Mouse (Mus musculus) neural tube, embryonic 15.5 days (tissue): Measurements from ENCODE around the gene Arrdc2. TPM values are rescaled to one million over a fixed set of nuclear protein-coding genes. Genes with fewer than 3 reads are reported as not detected.

Experiments
- ATAC-seq: fragments of 200-750 bp; cut with Nextera tagmentation; 2 replicates; pipeline ENCODE4 v1.8.0; 2017; ENCODE audit warnings: mild to moderate bottlenecking, moderate TSS enrichment, moderate library complexity; ENCODE audit not compliant: low FRiP score
- H3K27ac ChIP-seq: fragments of 300-500 bp; sonication (generic); replicated peaks from 2 replicates; pipeline ENCODE4 v1.5.1; 2015; ENCODE audit warnings: mild to moderate bottlenecking, inconsistent platforms
- H3K27me3 ChIP-seq: fragments of 300-500 bp; sonication (generic); replicated peaks from 2 replicates; pipeline ENCODE4 v1.6.1; 2015; ENCODE audit warnings: inconsistent platforms
- H3K36me3 ChIP-seq: fragments of 300-500 bp; sonication (generic); 2 replicates; pipeline ENCODE4 v1.6.1; 2015; ENCODE audit warnings: inconsistent platforms
- H3K4me1 ChIP-seq: fragments of 300-500 bp; sonication (generic); 2 replicates; pipeline ENCODE4 v1.6.1; 2015; ENCODE audit warnings: inconsistent platforms
- H3K4me2 ChIP-seq: fragments of 300-500 bp; sonication (generic); 2 replicates; pipeline ENCODE4 v1.6.1; 2015; ENCODE audit warnings: inconsistent platforms, mild to moderate bottlenecking, moderate library complexity
- H3K4me3 ChIP-seq: fragments of 300-500 bp; sonication (generic); replicated peaks from 2 replicates; pipeline ENCODE4 v1.5.1; 2015; ENCODE audit warnings: mild to moderate bottlenecking, inconsistent platforms
- H3K9ac ChIP-seq: fragments of 300-500 bp; sonication (generic); replicated peaks from 2 replicates; pipeline ENCODE4 v1.6.1; 2015; ENCODE audit warnings: mild to moderate bottlenecking, inconsistent platforms
- H3K9me3 ChIP-seq: fragments of 300-500 bp; sonication (generic); replicated peaks from 2 replicates; pipeline ENCODE4 v1.6.1; 2016; ENCODE audit warnings: inconsistent platforms
- WGBS: fragments of 180-500 bp; shearing (Covaris S2); methylation state at CpG from one replicate; pipeline ENCODE4 v1.1.7; 2015; ENCODE audit warnings: mixed read lengths; 5-methylcytosine and 5-hydroxymethylcytosine counted together
- polyA plus RNA-seq: library from polyadenylated mRNA; unstranded; fragments of >200 nt; fragmentation: Nextera tagmentation; extraction: Ambion mirVana; gene quantifications from 2 replicates; pipeline ENCODE4 v1.2.1, GENCODE M21; 2015

The Arrdc2 gene
- polyA plus RNA-seq, 1 experiment from 2014 or later, result 7.8 TPM

DNA sequence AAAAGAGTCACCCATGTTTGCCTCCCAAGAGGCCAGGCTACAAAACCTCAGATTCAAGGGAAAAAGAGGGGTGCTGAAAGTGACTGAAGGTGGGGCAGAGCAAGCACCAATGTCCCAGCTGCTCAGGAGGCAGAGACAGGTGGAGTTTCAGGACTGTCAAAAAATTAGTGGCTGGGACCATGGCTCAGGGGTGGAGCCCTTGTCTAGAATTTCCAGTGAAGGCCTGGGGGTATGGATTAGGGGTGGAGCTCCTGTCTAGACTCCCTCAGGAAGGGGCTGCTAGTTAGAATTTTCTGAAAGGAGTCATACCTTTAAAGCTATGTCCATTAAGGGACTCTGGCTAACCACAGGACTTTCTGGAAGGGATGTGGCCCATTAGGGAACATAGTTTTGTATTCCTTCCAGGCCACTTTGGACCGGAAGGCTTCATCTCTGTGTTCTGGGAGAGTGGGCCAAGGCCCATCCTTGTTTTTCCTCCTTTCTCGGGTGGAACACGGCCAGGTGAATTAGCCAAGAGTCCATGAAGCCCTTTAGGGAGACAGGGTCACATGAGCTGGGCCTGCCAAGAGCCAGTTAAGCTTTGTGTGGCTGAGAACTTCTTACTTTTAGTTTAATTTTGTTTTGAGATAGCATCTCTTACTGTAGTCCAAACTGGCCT lies 9.9 kb upstream of the Arrdc2 start:
- ATAC-seq, result no peak
- Histone ChIP-seq H3K9me3 (no peaks in the 10 kb centered on the region), H3K27me3 (no peaks in the 10 kb centered on the region), H3K9ac (no peak overlapping the region), H3K4me3 (no peak overlapping the region), H3K4me2 (no peak overlapping the region), H3K27ac (no peak overlapping the region), H3K4me1 (peaks cover 8% of the 10 kb centered on the region; the same call in 1 of the 2 replicates), H3K36me3 (peaks cover 12% of the 10 kb centered on the region; the same call in 1 of the 2 replicates)
- WGBS, result 86% methylated on average over 3 of the region's 3 CpGs

DNA sequence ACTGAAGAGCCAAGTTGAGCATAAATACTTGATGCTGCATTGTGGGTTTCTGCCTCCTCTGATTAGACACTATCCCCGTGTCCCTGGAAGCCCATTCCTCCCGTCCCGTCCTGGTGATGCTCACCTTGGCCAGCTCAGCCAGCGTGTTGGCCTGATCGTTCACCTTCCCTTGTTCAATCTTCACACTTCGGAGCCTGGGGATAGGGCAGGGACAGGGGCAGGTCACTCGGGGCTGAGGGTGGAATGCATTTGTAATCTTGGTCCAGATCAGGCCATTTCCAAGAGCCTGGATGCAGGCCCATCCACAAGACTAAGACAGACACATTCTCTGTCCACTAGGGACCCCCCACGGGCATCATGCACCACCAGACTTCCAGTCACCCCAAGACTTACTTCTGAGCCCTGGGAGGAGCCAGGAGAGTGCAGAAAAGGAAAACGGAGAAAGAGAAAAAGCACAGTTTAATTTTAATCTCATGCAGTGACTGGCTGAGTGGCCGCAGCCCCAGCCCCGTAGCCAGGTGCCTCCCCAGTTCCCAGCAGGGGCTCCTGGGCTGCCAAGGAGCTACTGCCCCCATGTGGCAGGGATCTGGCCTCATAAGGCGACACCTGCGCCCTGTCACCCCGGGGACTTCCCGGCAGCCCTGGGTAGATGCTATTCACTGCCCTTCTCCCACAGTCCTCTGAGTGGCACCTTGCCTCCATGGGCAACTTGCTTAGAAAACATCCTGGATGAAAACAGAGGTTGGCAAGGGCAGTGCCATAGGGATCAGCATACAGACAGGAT lies 7.0 kb upstream of the Arrdc2 start:
- Histone ChIP-seq H3K9me3 (no peaks in the 10 kb centered on the region), H3K4me3 (no peak overlapping the region), H3K36me3 (peaks cover 10% of the 10 kb centered on the region; the same call in 1 of the 2 replicates), H3K4me1 (peaks cover 4% of the 10 kb centered on the region; the same call in 1 of the 2 replicates), H3K9ac (no peak overlapping the region), H3K27me3 (no peaks in the 10 kb centered on the region), H3K27ac (no peak overlapping the region), H3K4me2 (no peak overlapping the region)
- ATAC-seq, result no peak
- WGBS, result 57% methylated on average over 15 of the region's 15 CpGs

GRCm38 (mm10) chr8:70845108-70845507 lies 5.6 kb upstream of the Arrdc2 start:
- Histone ChIP-seq H3K27ac (no peak overlapping the region), H3K27me3 (no peaks in the 10 kb centered on the region), H3K4me3 (no peak overlapping the region), H3K4me2 (no peak overlapping the region), H3K9ac (no peak overlapping the region), H3K9me3 (no peaks in the 10 kb centered on the region), H3K4me1 (peaks cover 16% of the 10 kb centered on the region), H3K36me3 (peaks cover 7% of the 10 kb centered on the region; the same call in 1 of the 2 replicates)
- WGBS, result 40% methylated on average over 5 of the region's 5 CpGs
- ATAC-seq, result no peak

GRCm38 (mm10) chr8:70844523-70844922 lies 5.0 kb upstream of the Arrdc2 start:
- no peak overlapping the region for H3K9ac ChIP-seq
- H3K27me3 ChIP-seq, result no peaks in the 10 kb centered on the region
- H3K4me2 ChIP-seq, result no peak overlapping the region
- no peak overlapping the region for H3K4me3 ChIP-seq
- no peak overlapping the region for H3K27ac ChIP-seq
- H3K36me3 ChIP-seq, result peaks cover 5% of the 10 kb centered on the region; the same call in 1 of the 2 replicates
- no peaks in the 10 kb centered on the region for H3K9me3 ChIP-seq
- 2% methylated on average over 6 of the region's 6 CpGs for WGBS
- no peak for ATAC-seq
- peaks cover 19% of the 10 kb centered on the region for H3K4me1 ChIP-seq

DNA sequence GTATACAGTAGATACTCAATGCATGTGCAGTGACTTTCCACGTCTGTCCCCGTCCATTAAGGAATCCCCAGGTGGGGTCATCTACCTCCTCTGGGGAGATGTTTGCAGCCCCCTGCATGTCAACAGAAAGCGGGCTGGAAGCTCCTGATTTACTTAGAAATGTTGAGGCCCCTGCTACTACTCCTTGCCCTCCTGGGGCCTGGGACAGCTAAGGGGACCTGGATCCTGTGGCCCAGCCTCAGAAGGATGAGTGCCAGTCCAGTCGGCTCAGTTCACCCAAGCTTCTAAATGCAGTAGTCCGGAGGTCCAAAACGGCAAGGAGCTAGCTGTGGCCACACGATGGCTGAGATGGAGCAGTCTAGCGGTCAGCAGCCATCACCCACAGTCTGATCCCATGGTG lies 4.4 kb upstream of the Arrdc2 start:
- Histone ChIP-seq H3K4me2 (no peak overlapping the region), H3K4me1 (peaks cover 19% of the 10 kb centered on the region), H3K27ac (no peak overlapping the region), H3K9ac (no peak overlapping the region), H3K4me3 (no peak overlapping the region), H3K36me3 (peaks cover 5% of the 10 kb centered on the region; the same call in 1 of the 2 replicates), H3K27me3 (no peaks in the 10 kb centered on the region), H3K9me3 (no peaks in the 10 kb centered on the region)
- WGBS, result 86% methylated on average over 8 of the region's 8 CpGs
- ATAC-seq, result no peak

DNA sequence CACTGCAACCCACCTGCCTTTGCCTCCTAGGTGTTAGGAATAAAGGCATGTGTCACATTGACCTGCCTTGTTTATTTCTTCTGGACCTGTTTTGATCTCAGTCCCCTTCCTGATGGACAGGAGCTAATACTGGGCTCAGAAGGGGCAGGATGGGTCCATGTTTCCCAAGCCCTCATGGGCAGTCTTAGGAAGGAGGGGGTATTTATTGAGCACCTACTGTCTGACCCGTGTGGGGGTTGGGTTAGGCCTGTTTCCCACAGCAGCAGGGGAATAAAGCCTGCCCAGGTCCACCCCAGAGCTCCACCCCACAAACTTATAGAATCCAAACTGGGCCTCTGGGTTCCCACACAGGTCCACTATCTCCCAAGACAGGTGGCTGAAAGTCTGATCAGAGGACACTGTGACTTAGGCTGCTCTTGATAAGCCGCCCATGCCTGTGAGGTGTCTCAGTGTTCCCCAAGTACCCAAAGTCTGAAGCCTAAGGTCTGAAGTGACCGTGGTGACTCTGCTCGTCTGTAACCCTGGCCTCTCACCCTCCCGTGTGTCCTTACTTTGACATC lies 3.8 kb upstream of the Arrdc2 start:
- Histone ChIP-seq H3K4me1 (peaks cover 25% of the 10 kb centered on the region), H3K36me3 (peaks cover 5% of the 10 kb centered on the region; the same call in 1 of the 2 replicates), H3K27me3 (no peaks in the 10 kb centered on the region), H3K9me3 (no peaks in the 10 kb centered on the region), H3K4me3 (no peak overlapping the region), H3K27ac (no peak overlapping the region), H3K9ac (no peak overlapping the region), H3K4me2 (no peak overlapping the region)
- ATAC-seq, result no peak
- WGBS, result 78% methylated on average over 5 of the region's 5 CpGs

DNA sequence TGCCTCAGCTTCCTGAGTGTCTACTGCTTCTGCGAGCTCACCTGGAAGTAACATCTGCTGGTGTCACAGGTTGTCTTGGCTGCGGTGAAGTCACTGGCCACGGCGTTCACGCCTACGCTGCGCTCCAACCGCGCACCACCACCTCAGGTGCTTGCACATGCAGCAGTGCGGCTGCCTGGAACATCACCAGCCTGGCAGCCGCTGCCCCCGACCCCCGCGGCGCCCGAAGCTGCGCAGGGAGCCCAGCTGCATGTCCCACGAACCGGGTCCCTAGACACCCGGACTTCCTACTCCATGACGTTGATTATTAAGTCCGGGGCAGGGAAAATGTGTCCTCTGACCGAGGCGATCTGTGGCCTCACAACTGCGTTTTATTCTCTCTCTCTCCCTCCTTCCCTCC lies 3.0 kb upstream of the Arrdc2 start:
- H3K36me3 ChIP-seq, result peaks cover 5% of the 10 kb centered on the region; the same call in 1 of the 2 replicates
- no peak overlapping the region for H3K27ac ChIP-seq
- no peak overlapping the region for H3K9ac ChIP-seq
- H3K27me3 ChIP-seq, result no peaks in the 10 kb centered on the region
- WGBS, result 67% methylated on average over 25 of the region's 25 CpGs
- no peak overlapping the region for H3K4me2 ChIP-seq
- no peaks in the 10 kb centered on the region for H3K9me3 ChIP-seq
- no peak overlapping the region for H3K4me3 ChIP-seq
- ATAC-seq, result no peak
- H3K4me1 ChIP-seq, result peaks cover 25% of the 10 kb centered on the region

DNA sequence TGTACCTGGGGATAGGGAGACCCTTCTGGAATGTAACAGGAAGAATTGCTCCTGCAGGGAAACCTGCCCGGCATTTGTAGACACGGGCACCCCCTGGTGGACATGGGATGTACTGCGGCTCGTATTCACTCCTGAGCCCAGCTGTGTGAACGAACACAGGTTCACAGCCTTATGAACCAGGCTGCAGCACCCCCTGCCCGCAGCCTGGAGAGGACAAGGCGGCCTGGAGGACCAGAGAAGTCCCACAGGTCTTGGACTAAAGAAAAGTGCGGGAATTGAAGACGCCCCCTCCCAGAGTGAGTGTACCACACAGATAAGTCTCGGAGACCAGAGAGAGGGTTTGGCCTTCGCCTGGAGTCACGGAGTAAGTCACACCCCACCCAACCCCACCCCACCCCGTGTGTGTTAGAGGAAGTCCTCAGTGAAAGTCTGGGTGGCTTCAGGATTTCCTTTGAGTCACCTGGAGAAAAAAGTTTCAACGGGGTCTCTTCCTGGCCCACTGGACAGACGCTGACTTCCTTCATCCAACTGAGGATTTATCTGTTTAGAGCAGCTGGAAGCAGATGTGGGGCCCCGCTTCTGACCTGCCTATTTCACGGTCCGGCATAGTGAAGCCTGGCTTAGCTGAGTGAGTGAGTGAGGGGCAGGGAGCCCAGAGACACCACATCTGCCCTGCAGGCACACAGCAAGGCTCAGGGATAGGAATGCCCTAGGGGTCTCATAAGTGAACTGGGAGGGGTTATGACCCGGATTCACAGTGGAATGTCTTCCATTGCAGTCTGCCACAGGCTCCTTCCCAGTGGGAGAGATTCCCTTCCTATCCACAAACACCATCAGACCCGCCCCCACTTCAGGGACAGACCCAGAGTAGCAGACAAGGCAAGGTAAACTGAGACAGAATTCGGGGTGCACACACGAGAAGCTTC lies 1.9 kb upstream of the Arrdc2 start:
- no peaks in the 10 kb centered on the region for H3K9me3 ChIP-seq
- H3K27me3 ChIP-seq, result no peaks in the 10 kb centered on the region
- no peak overlapping the region for H3K4me2 ChIP-seq
- 41% methylated on average over 22 of the region's 22 CpGs for WGBS
- H3K36me3 ChIP-seq, result peaks cover 5% of the 10 kb centered on the region; the same call in 1 of the 2 replicates
- H3K27ac ChIP-seq, result peak overlapping the region; percentile 56; the same call in 1 of the 2 replicates
- H3K9ac ChIP-seq, result no peak overlapping the region
- no peak overlapping the region for H3K4me3 ChIP-seq
- ATAC-seq, result no peak
- H3K4me1 ChIP-seq, result peaks cover 25% of the 10 kb centered on the region

- H3K4me1 ChIP-seq, result peaks cover 25% of the 10 kb centered on the region
- H3K4me2 ChIP-seq, result no peak overlapping the region
- H3K9ac ChIP-seq, result no peak overlapping the region
- no peak for ATAC-seq
- peaks cover 5% of the 10 kb centered on the region; the same call in 1 of the 2 replicates for H3K36me3 ChIP-seq
- H3K4me3 ChIP-seq, result no peak overlapping the region
- no peaks in the 10 kb centered on the region for H3K9me3 ChIP-seq
- H3K27me3 ChIP-seq, result no peaks in the 10 kb centered on the region
- peak overlapping the region; percentile 56; the same call in 1 of the 2 replicates for H3K27ac ChIP-seq
- 58% methylated on average over 10 of the region's 10 CpGs for WGBS
These were observed 1.1 kb upstream of the Arrdc2 start for GRCm38 (mm10) chr8:70840590-70840989.

GRCm38 (mm10) chr8:70838654-70839407 lies 689 bp downstream of the Arrdc2 start:
- peak overlapping the region; percentile 61 for H3K9ac ChIP-seq
- H3K4me3 ChIP-seq, result peak overlapping the region; percentile 55
- no peaks in the 10 kb centered on the region for H3K27me3 ChIP-seq
- H3K36me3 ChIP-seq, result peaks cover 2% of the 10 kb centered on the region; the same call in 1 of the 2 replicates
- H3K9me3 ChIP-seq, result no peaks in the 10 kb centered on the region
- H3K4me2 ChIP-seq, result peak overlapping the region; percentile 79
- peaks cover 22% of the 10 kb centered on the region for H3K4me1 ChIP-seq
- WGBS, result 2% methylated on average over 65 of the region's 66 CpGs
- peak; percentile 71 for ATAC-seq
- peak overlapping the region; percentile 93 for H3K27ac ChIP-seq
